Mouse (Mus musculus): ENCODE results near the gene Tmem223.

DNA sequence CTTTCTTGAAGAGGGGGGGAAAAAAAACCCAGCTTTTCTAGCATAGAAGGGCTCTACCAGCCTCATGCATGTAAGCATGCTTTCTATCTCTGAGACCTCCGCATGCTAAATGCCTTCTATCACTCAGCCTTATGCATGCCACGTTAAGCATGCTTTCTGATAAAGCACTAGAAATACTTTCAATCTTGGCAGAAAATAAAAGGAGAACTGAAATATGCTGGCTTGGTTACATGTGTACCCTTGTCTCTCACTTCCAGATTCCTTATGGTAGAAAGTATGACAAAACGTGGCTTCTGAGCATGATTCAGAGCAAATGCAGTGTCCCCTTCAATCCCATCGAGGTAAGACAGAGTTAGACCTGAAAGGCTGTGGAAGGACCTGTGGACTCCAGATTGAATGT lies 7.5 kb upstream of the Tmem223 start:
- TF ChIP-seq CTCF (IDR thresholded peaks at IDR 0.05; ENCODE audit: low read depth): no peak
- TF ChIP-seq EP300 (IDR thresholded peaks at IDR 0.05; ENCODE audit: low read depth): no peak
